In genomic region chr1:184781286-184782160, GRCm38 (mm10) we compare ENCODE assay signal across 18 mouse cellular contexts. TPM values are rescaled to one million over a fixed set of nuclear protein-coding genes. Genes with fewer than 3 reads are reported as not detected.
DNase-seq lines count a peak whose midpoint lies in the region; ATAC-seq and TF ChIP-seq lines count a peak whose summit lies in the region.
"Had no signal": no experiment of that assay in that cellular context is flagged by ENCODE, and none has a peak within 500 bp of the region (broad histone marks: within the 10 kb centered on the region; RNA-seq: fewer than 3 reads in every experiment).

No protein-coding gene starts in this region.

- no peak overlapping the region for H3K9ac ChIP-seq in intestine, embryonic 15.5 days
- H3K9ac ChIP-seq in liver, postnatal 0 days (replicated peaks), result no peak overlapping the region
- no peak overlapping the region for H3K9ac ChIP-seq in midbrain, embryonic 16.5 days (ENCODE audit: low read depth, low read length)
- H3K9ac ChIP-seq: forebrain, postnatal 0 days; midbrain, embryonic 13.5 days; neural tube, embryonic 12.5 days had no signal

- TF ChIP-seq EP300 in liver, postnatal 0 days (IDR thresholded peaks at IDR 0.05; ENCODE audit: low read depth), result peak; percentile 73

- no peaks in the 10 kb centered on the region for H3K36me3 ChIP-seq in intestine, embryonic 15.5 days
- no peaks in the 10 kb centered on the region for H3K36me3 ChIP-seq in liver, postnatal 0 days (replicated peaks; ENCODE audit: insufficient read depth, low read length)
- H3K36me3 ChIP-seq in midbrain, embryonic 16.5 days (ENCODE audit: control insufficient read depth, insufficient read depth, low read length), result no peaks in the 10 kb centered on the region
- H3K36me3 ChIP-seq: midbrain, embryonic 13.5 days; neural tube, embryonic 12.5 days had no signal

- no peak for TF ChIP-seq CTCF in liver, postnatal 0 days (IDR thresholded peaks at IDR 0.05; ENCODE audit: low read depth)

- H3K4me1 ChIP-seq in intestine, embryonic 15.5 days (replicated peaks), result peaks cover 16% of the 10 kb centered on the region
- H3K4me1 ChIP-seq in liver, postnatal 0 days (ENCODE audit: insufficient read depth), result peaks cover 7% of the 10 kb centered on the region
- H3K4me1 ChIP-seq in midbrain, embryonic 16.5 days (ENCODE audit: control insufficient read depth, insufficient read depth, low read length), result no peaks in the 10 kb centered on the region
- H3K4me1 ChIP-seq: midbrain, embryonic 13.5 days; neural tube, embryonic 12.5 days had no signal

- DNase-seq in lung, postnatal 10 days, result peak; percentile 25
- no peak for DNase-seq in lung, postnatal 25 days (ENCODE audit: low spot score)
- DNase-seq in liver, postnatal 0 days, result no peak
- peak; percentile 36 for DNase-seq in yolk sac, embryonic 10.5 days (ENCODE audit: low spot score)
- DNase-seq in natural killer cell, adult 2 months (ENCODE audit: low spot score in 2 of 2), result no peak
- DNase-seq in cerebellum, adult 8-10 months, result no peak
- DNase-seq: cerebellum, postnatal 25 days; forebrain, postnatal 0 days; left cerebral cortex, postnatal 4 days; right cerebral cortex, postnatal 4 days; thymus, postnatal 36 days had no signal

- no peak overlapping the region for H3K4me3 ChIP-seq in intestine, embryonic 15.5 days (replicated peaks)
- no peak overlapping the region for H3K4me3 ChIP-seq in liver, postnatal 0 days (ENCODE audit: low read depth, low read length)
- H3K4me3 ChIP-seq in midbrain, embryonic 16.5 days (ENCODE audit: low read depth, low read length), result no peak overlapping the region
- H3K4me3 ChIP-seq: midbrain, embryonic 13.5 days; neural tube, embryonic 12.5 days had no signal

- H3K9me3 ChIP-seq in intestine, embryonic 15.5 days, result no peaks in the 10 kb centered on the region
- no peaks in the 10 kb centered on the region for H3K9me3 ChIP-seq in liver, postnatal 0 days (ENCODE audit: low read length)
- H3K9me3 ChIP-seq in midbrain, embryonic 16.5 days (replicated peaks; ENCODE audit: control insufficient read depth, low read length, poor library complexity, severe bottlenecking), result no peaks in the 10 kb centered on the region
- H3K9me3 ChIP-seq: midbrain, embryonic 13.5 days; neural tube, embryonic 12.5 days had no signal

- no peaks in the 10 kb centered on the region for H3K27me3 ChIP-seq in intestine, embryonic 15.5 days (replicated peaks)
- H3K27me3 ChIP-seq in liver, postnatal 0 days (ENCODE audit: insufficient read depth, low read length), result no peaks in the 10 kb centered on the region
- no peaks in the 10 kb centered on the region for H3K27me3 ChIP-seq in midbrain, embryonic 16.5 days (ENCODE audit: control insufficient read depth, insufficient read depth, low read depth, low read length)
- H3K27me3 ChIP-seq: midbrain, embryonic 13.5 days; neural tube, embryonic 12.5 days had no signal

- no peak overlapping the region for H3K4me2 ChIP-seq in intestine, embryonic 15.5 days (replicated peaks)
- H3K4me2 ChIP-seq in liver, postnatal 0 days (ENCODE audit: low read depth, low read length), result no peak overlapping the region
- no peak overlapping the region for H3K4me2 ChIP-seq in midbrain, embryonic 16.5 days (ENCODE audit: low read length)
- H3K4me2 ChIP-seq: midbrain, embryonic 13.5 days; neural tube, embryonic 12.5 days had no signal

- H3K27ac ChIP-seq in intestine, embryonic 15.5 days, result peak overlapping the region; percentile 85
- H3K27ac ChIP-seq in liver, postnatal 0 days (ENCODE audit: low read depth), result peak overlapping the region; percentile 22; the same call in 1 of the 2 replicates
- H3K27ac ChIP-seq in midbrain, embryonic 16.5 days (ENCODE audit: low read length), result no peak overlapping the region
- H3K27ac ChIP-seq: midbrain, embryonic 13.5 days; neural tube, embryonic 12.5 days had no signal

- peak; percentile 66 for ATAC-seq in intestine, embryonic 15.5 days
- ATAC-seq in liver, postnatal 0 days, result peak; percentile 50
- no peak for ATAC-seq in midbrain, embryonic 16.5 days
- ATAC-seq: activated CD4-positive, CD25-positive, alpha-beta regulatory T cell, adult 4 months; forebrain, postnatal 0 days; hindbrain, embryonic 16.5 days; midbrain, embryonic 13.5 days had no signal

- 33% methylated on average over 10 of the region's 10 CpGs for WGBS in intestine, embryonic 15.5 days
- WGBS in liver, postnatal 0 days (ENCODE audit: insufficient replicate concordance), result 43% methylated on average over 10 of the region's 10 CpGs
- WGBS in midbrain, embryonic 16.5 days, result 82% methylated on average over 10 of the region's 10 CpGs

RNA-seq across cellular contexts. Expression of gene Marc1, which starts 29.6 kb away (rescaled TPM):
- 0.86 and 0.88 TPM in 2 replicates for polyA plus RNA-seq in intestine, embryonic 15.5 days (2015; fragmentation: Nextera tagmentation; extraction: Ambion mirVana)
- 204 and 234 TPM in 2 replicates for polyA plus RNA-seq in liver, postnatal 0 days (2015; fragmentation: Nextera tagmentation; extraction: Ambion mirVana)
- polyA plus RNA-seq in midbrain, embryonic 16.5 days (2015; fragmentation: Nextera tagmentation; extraction: Ambion mirVana), result 0.15 TPM in 2 replicates
- polyA plus RNA-seq: activated CD4-positive, CD25-positive, alpha-beta regulatory T cell, adult 4 months; embryonic facial prominence, embryonic 11.5 days; midbrain, embryonic 13.5 days had no signal

RNA-seq across cellular contexts. Expression of gene Hlx, which starts 49.1 kb away (rescaled TPM):
- 46.6 and 52.3 TPM in 2 replicates for polyA plus RNA-seq in intestine, embryonic 15.5 days (2015; fragmentation: Nextera tagmentation; extraction: Ambion mirVana)
- 8.3 and 9.7 TPM in 2 replicates for polyA plus RNA-seq in liver, postnatal 0 days (2015; fragmentation: Nextera tagmentation; extraction: Ambion mirVana)
- polyA plus RNA-seq in midbrain, embryonic 16.5 days (2015; fragmentation: Nextera tagmentation; extraction: Ambion mirVana), result 1.1 and 1.2 TPM in 2 replicates
- polyA plus RNA-seq: activated CD4-positive, CD25-positive, alpha-beta regulatory T cell, adult 4 months had no signal

Comparison
In these comparisons a context has a peak if more than half of its experiments do, and no peak if none do; other contexts are left out.
1. DNase-seq: peak in lung, postnatal 10 days (single experiment) and yolk sac, embryonic 10.5 days (single experiment); none in lung, postnatal 25 days (single experiment), liver, postnatal 0 days (single experiment), natural killer cell, adult 2 months (0 of 2) and cerebellum, adult 8-10 months (single experiment).
2. RNA of gene Marc1, which starts 29.6 kb away (polyA plus RNA-seq): 204 to 234 TPM in liver, postnatal 0 days; 0.86 to 0.88 TPM in intestine, embryonic 15.5 days and 0.15 TPM in midbrain, embryonic 16.5 days; every median in the first group is over 100 times any median in the second.